Mouse (Mus musculus): ENCODE measurements at regions not wholly inside any gene's neighbourhood (a gene's known extent, or its start where the extent isn't known, plus 50 kb on each side); places are given as distances from the start of the nearest gene placed in this dataset.

DNA sequence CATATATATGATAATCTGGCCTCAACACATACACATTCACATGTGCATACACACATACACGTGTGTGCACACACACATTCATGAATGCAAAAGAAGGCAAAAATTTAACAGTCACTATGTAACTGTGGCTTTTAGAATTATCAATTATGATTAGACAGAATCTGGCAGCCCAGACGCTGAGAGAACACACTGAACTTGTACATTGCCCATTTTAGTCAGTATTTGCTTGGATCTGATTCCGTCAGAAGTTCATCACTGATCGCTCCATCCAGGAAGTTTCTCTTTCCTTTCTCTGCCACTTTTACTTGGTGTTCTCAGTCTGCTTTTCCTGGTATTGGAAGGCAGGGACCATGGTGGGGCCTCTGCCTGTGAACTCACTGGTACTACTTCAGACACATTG, 719.5 kb downstream of the Cypt12 start:
- TF ChIP-seq EP300 (optimal IDR thresholded peaks at IDR 0.05), result no peak
- no peak for TF ChIP-seq CTCF (IDR thresholded peaks at IDR 0.05; ENCODE audit: low read depth)

Measured in stomach, postnatal 0 days (tissue).